Mouse (Mus musculus): ENCODE data around the gene Trpv2. TPM values are rescaled to one million over a fixed set of nuclear protein-coding genes. Genes with fewer than 3 reads are reported as not detected.

Gene Trpv2
- polyA plus RNA-seq, 1 experiment from 2014 or later: 3.9 TPM

- WGBS: 7% methylated on average over 5 of the region's 5 CpGs
These were observed 29.9 kb downstream of the Trpv2 start for GRCm38 (mm10) chr11:62604123-62604706.

DNA sequence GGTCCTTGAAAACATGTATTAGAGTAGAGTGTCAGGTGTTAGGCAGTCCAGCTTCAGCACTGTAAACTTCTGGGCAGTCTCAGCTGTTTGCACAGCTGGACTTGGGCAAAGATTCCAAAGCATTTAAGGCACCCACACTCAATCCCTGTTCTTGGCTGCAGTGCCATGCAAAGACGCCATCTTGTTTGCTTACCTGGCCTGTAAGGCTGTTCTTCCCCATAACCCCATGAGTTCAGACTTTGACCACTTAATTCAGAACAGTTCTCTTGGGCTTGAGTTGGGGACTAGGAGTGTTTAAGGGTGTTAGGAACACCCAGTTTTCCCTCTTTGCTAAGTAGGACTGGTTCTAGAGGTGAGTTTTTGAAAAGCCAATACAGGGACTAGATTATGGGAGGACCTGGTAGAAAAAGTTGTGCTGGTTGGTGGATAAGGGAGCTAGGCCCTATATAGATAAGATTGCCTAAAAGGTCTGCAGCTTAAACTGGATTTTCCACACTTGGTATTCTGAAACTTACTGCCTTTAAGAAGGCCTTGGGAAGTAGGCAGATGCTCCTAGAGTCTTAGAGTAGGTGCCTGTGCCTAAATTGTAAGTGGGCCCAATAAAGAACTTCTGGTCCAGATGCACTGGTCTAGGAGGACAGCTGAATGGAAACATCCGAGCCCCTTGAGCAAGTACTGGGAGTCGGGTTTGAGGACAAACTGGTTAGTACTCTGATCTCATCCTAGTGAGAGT is 30.8 kb downstream of the Trpv2 start:
- H3K4me3 ChIP-seq (ENCODE audit: low read depth, low read length): peak overlapping the region; percentile 72
- TF ChIP-seq CTCF (IDR thresholded peaks at IDR 0.05; ENCODE audit: low read depth): no peak
- ATAC-seq (ENCODE audit: insufficient read depth) (no peak), DNase-seq (peak; percentile 47)
- no peaks in the 10 kb centered on the region for H3K9me3 ChIP-seq (ENCODE audit: low read depth, low read length)
- peak overlapping the region; percentile 51 for H3K27ac ChIP-seq (ENCODE audit: low read depth)
- peaks cover 10% of the 10 kb centered on the region for H3K4me1 ChIP-seq (ENCODE audit: insufficient read depth)
- H3K9ac ChIP-seq: peak overlapping the region; percentile 84
- WGBS: 15% methylated on average over 3 of the region's 3 CpGs
- H3K27me3 ChIP-seq (ENCODE audit: insufficient read depth, low read length): no peaks in the 10 kb centered on the region
- peak overlapping the region; percentile 82 for H3K4me2 ChIP-seq
- peaks cover 62% of the 10 kb centered on the region for H3K36me3 ChIP-seq (ENCODE audit: insufficient read depth)

More at GRCm38 (mm10) chr11:62604123-62604706, 29.9 kb downstream of the Trpv2 start:
- DNase-seq (peak; percentile 19), ATAC-seq (ENCODE audit: insufficient read depth) (no peak)
- H3K4me3 ChIP-seq (ENCODE audit: low read depth, low read length): peak overlapping the region; percentile 72
- H3K4me1 ChIP-seq (ENCODE audit: insufficient read depth): peaks cover 10% of the 10 kb centered on the region
- no peak for TF ChIP-seq CTCF (IDR thresholded peaks at IDR 0.05; ENCODE audit: low read depth)
- H3K27me3 ChIP-seq (ENCODE audit: insufficient read depth, low read length): no peaks in the 10 kb centered on the region
- no peaks in the 10 kb centered on the region for H3K9me3 ChIP-seq (ENCODE audit: low read depth, low read length)
- peak overlapping the region; percentile 89 for H3K27ac ChIP-seq (ENCODE audit: low read depth)
- peak overlapping the region; percentile 84 for H3K9ac ChIP-seq
- H3K4me2 ChIP-seq: peak overlapping the region; percentile 82
- H3K36me3 ChIP-seq (ENCODE audit: insufficient read depth): peaks cover 60% of the 10 kb centered on the region

GRCm38 (mm10) chr11:62605619-62606298 is 31.5 kb downstream of the Trpv2 start:
- Histone ChIP-seq H3K4me2 (peak overlapping the region; percentile 82), H3K4me1 (ENCODE audit: insufficient read depth) (peaks cover 10% of the 10 kb centered on the region), H3K9ac (peak overlapping the region; percentile 84), H3K9me3 (ENCODE audit: low read depth, low read length) (no peaks in the 10 kb centered on the region), H3K27ac (ENCODE audit: low read depth) (peak overlapping the region; percentile 38), H3K27me3 (ENCODE audit: insufficient read depth, low read length) (no peaks in the 10 kb centered on the region), H3K36me3 (ENCODE audit: insufficient read depth) (peaks cover 62% of the 10 kb centered on the region), H3K4me3 (ENCODE audit: low read depth, low read length) (peak overlapping the region; percentile 72)
- no peak for TF ChIP-seq CTCF (IDR thresholded peaks at IDR 0.05; ENCODE audit: low read depth)
- 31% methylated on average over 10 of the region's 10 CpGs for WGBS
- DNase-seq (peak; percentile 19), ATAC-seq (ENCODE audit: insufficient read depth) (peak; percentile 4; the same call in 1 of the 2 replicates)

DNA sequence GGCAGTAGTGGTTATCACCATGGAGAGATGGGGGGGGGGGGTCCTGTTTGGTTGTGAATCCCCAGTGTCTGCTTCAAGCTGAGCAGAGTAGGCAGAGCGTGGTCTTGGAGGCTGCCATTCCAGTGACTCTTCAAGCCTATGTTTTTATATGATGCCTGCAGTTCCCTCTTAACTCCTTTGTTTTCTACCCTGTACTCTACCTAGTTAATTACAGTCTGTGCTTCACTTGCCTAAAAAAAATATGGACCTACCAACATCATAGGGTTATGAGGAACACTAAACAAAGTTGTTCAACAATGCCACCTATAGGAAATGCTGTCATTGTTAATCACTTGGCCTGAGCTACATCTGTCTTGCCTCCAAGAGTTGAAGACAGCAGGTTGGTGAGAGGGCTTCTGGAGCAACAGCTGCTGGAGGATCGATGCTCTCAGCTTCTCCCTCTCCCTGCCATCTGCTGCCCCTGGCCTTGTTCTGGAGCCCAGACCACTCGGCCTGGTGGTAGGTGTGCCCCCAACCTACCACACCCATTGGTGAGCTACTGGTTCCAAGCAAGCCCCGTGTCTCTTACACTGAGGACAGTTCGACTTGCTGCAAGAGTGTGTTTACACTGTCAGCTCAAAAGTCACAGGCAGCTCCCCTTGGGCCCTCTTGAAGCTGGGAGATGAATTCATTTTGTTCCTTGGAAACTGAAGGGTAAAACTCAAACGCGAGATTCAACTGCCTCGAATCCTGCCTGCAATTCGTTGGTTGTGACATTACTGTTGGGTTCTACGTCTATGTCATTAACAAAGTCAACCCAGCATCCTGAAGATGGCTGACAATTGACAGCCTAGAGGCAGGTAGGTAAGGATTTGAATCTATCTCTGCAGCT is 32.2 kb downstream of the Trpv2 start:
- WGBS: 43% methylated on average over 10 of the region's 10 CpGs
- DNase-seq (peak; percentile 30), ATAC-seq (ENCODE audit: insufficient read depth) (no peak)
- H3K9ac ChIP-seq: no peak overlapping the region
- H3K27ac ChIP-seq (ENCODE audit: low read depth): no peak overlapping the region
- no peaks in the 10 kb centered on the region for H3K9me3 ChIP-seq (ENCODE audit: low read depth, low read length)
- no peak for TF ChIP-seq CTCF (IDR thresholded peaks at IDR 0.05; ENCODE audit: low read depth)
- 0 out of 2 replicates have a peak overlapping the region, but pooled peaks have one; percentile 82 for H3K4me2 ChIP-seq
- peaks cover 10% of the 10 kb centered on the region for H3K4me1 ChIP-seq (ENCODE audit: insufficient read depth)
- H3K27me3 ChIP-seq (ENCODE audit: insufficient read depth, low read length): no peaks in the 10 kb centered on the region
- no peak overlapping the region for H3K4me3 ChIP-seq (ENCODE audit: low read depth, low read length)
- peaks cover 62% of the 10 kb centered on the region for H3K36me3 ChIP-seq (ENCODE audit: insufficient read depth)

DNA sequence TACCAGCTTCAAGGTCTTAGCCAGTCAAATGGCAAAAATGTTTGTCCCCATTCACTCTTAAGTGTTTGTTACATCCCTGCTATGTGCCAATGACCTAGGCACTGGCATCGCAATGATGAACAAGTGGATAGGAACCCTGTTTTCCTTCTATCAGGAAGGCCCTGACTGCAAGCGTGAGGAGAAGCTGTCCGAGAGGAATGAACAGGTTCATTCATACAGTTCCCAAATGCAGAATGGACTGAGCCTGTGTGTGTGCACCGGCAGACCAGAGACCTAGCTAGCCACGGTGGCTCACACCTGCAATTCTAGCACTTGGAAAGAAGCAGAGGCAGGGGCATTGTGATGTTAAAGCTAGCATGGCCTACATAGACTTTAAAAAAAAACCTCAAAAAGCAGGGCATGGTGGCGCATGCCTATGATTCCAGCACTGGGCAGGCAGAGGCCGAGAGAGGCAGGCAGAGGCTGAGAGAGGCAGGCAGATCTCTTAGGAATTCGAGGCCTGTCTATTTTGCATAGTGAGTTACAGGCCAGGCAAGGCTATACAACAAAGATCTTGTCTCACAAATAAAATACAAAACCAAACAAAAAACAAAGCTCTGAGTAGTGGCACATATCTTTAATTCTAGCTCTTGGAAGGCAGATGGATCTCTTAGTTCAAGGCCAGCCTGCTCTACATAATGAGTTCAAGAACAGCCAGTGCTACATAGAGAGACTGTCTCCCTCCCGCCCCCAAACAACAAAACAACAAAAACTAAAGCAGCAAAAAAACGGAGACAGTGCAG is 33.1 kb downstream of the Trpv2 start:
- Histone ChIP-seq H3K9me3 (ENCODE audit: low read depth, low read length) (no peaks in the 10 kb centered on the region), H3K27me3 (ENCODE audit: insufficient read depth, low read length) (no peaks in the 10 kb centered on the region), H3K27ac (ENCODE audit: low read depth) (no peak overlapping the region), H3K4me3 (ENCODE audit: low read depth, low read length) (no peak overlapping the region), H3K4me2 (no peak overlapping the region), H3K9ac (no peak overlapping the region), H3K36me3 (ENCODE audit: insufficient read depth) (peaks cover 62% of the 10 kb centered on the region), H3K4me1 (ENCODE audit: insufficient read depth) (peaks cover 10% of the 10 kb centered on the region)
- ATAC-seq (ENCODE audit: insufficient read depth) (no peak), DNase-seq (peak; percentile 20)
- no peak for TF ChIP-seq CTCF (IDR thresholded peaks at IDR 0.05; ENCODE audit: low read depth)
- WGBS: 64% methylated on average over 10 of the region's 10 CpGs

GRCm38 (mm10) chr11:62607952-62608201 is 33.6 kb downstream of the Trpv2 start:
- Histone ChIP-seq H3K4me3 (ENCODE audit: low read depth, low read length) (no peak overlapping the region), H3K4me2 (no peak overlapping the region), H3K4me1 (ENCODE audit: insufficient read depth) (peaks cover 10% of the 10 kb centered on the region), H3K27me3 (ENCODE audit: insufficient read depth, low read length) (no peaks in the 10 kb centered on the region), H3K9me3 (ENCODE audit: low read depth, low read length) (no peaks in the 10 kb centered on the region), H3K36me3 (ENCODE audit: insufficient read depth) (peaks cover 62% of the 10 kb centered on the region), H3K27ac (ENCODE audit: low read depth) (no peak overlapping the region), H3K9ac (no peak overlapping the region)
- DNase-seq (no peak), ATAC-seq (ENCODE audit: insufficient read depth) (no peak)
- TF ChIP-seq CTCF (IDR thresholded peaks at IDR 0.05; ENCODE audit: low read depth): no peak
- whole genome bisulfite sequencing: 88% methylated on average over 1 of the region's 1 CpGs
